25 mouse cellular contexts compared by ENCODE assay signal in genomic region chr14:39014126-39014525, GRCm38 (mm10).
DNase-seq lines count a peak whose midpoint lies in the region; ATAC-seq and TF ChIP-seq lines count a peak whose summit lies in the region.
"Had no signal": no experiment of that assay in that cellular context is flagged by ENCODE, and none has a peak within 500 bp of the region (broad histone marks: within the 10 kb centered on the region; RNA-seq: fewer than 3 reads in every experiment).

No protein-coding gene starts in this region.

- no peaks in the 10 kb centered on the region for H3K27me3 ChIP-seq in midbrain, postnatal 0 days (ENCODE audit: insufficient read depth, low read length)
- H3K27me3 ChIP-seq in midbrain, embryonic 13.5 days: no peaks in the 10 kb centered on the region
- H3K27me3 ChIP-seq: embryonic facial prominence, embryonic 12.5 days; embryonic facial prominence, embryonic 15.5 days; forebrain, embryonic 12.5 days; Patski had no signal

- H3K4me3 ChIP-seq in midbrain, postnatal 0 days (ENCODE audit: low read depth, low read length): no peak overlapping the region
- H3K4me3 ChIP-seq in midbrain, embryonic 13.5 days (replicated peaks): no peak overlapping the region
- H3K4me3 ChIP-seq: embryonic facial prominence, embryonic 12.5 days; embryonic facial prominence, embryonic 15.5 days; erythroblast, embryonic 14.5 days; forebrain, embryonic 10.5 days; forebrain, embryonic 12.5 days had no signal

- H3K27ac ChIP-seq in midbrain, postnatal 0 days (ENCODE audit: low read depth, low read length): no peak overlapping the region
- no peak overlapping the region for H3K27ac ChIP-seq in midbrain, embryonic 13.5 days
- H3K27ac ChIP-seq: embryonic facial prominence, embryonic 12.5 days; embryonic facial prominence, embryonic 15.5 days; forebrain, embryonic 10.5 days; forebrain, embryonic 12.5 days had no signal

- no peak for TF ChIP-seq CTCF in midbrain, postnatal 0 days (IDR thresholded peaks at IDR 0.05)
- no peak for TF ChIP-seq CTCF in brain, embryonic 14.5 days (IDR thresholded peaks at IDR 0.05; ENCODE audit: borderline replicate concordance, extremely low read depth, insufficient read depth, insufficient read length)

- no peak overlapping the region for H3K9ac ChIP-seq in midbrain, postnatal 0 days (replicated peaks; ENCODE audit: low read length, poor library complexity, severe bottlenecking)
- no peak overlapping the region for H3K9ac ChIP-seq in midbrain, embryonic 13.5 days (replicated peaks)
- H3K9ac ChIP-seq: embryonic facial prominence, embryonic 12.5 days; embryonic facial prominence, embryonic 15.5 days; forebrain, embryonic 12.5 days had no signal

- no peak for TF ChIP-seq POLR2A in brain, embryonic 14.5 days (IDR thresholded peaks at IDR 0.05; ENCODE audit: borderline replicate concordance, extremely low read depth, insufficient read depth, insufficient read length, poor library complexity, severe bottlenecking)

- no peak for ATAC-seq in midbrain, postnatal 0 days (ENCODE audit: low FRiP score)
- no peak for ATAC-seq in midbrain, embryonic 13.5 days
- ATAC-seq: activated CD4-positive, CD25-positive, alpha-beta regulatory T cell, adult 4 months; forebrain, embryonic 14.5 days; forebrain, embryonic 16.5 days; Patski had no signal

- H3K36me3 ChIP-seq in midbrain, postnatal 0 days (ENCODE audit: insufficient read depth, low read length): no peaks in the 10 kb centered on the region
- no peaks in the 10 kb centered on the region for H3K36me3 ChIP-seq in midbrain, embryonic 13.5 days
- H3K36me3 ChIP-seq: embryonic facial prominence, embryonic 12.5 days; embryonic facial prominence, embryonic 15.5 days; forebrain, embryonic 10.5 days; forebrain, embryonic 12.5 days had no signal

- no peak overlapping the region for H3K4me2 ChIP-seq in midbrain, postnatal 0 days (ENCODE audit: low read depth, low read length, poor library complexity, severe bottlenecking)
- H3K4me2 ChIP-seq in midbrain, embryonic 13.5 days (replicated peaks): no peak overlapping the region
- H3K4me2 ChIP-seq: embryonic facial prominence, embryonic 12.5 days; embryonic facial prominence, embryonic 15.5 days; forebrain, embryonic 12.5 days had no signal

- DNase-seq in midbrain, postnatal 0 days (ENCODE audit: low spot score): peak; percentile 2
- peak; percentile 27 for DNase-seq in brain, embryonic 14.5 days (ENCODE audit: low read depth)
- peak; percentile 55 for DNase-seq in retina, postnatal 1 day
- DNase-seq in urinary bladder, postnatal 4 days (ENCODE audit: low spot score in 2 of 2): no peak
- no peak for DNase-seq in layer of hippocampus, postnatal 10 days (ENCODE audit: low spot score in 2 of 2)
- DNase-seq: adrenal gland, adult 8-10 months; adrenal gland, postnatal 14 days; adrenal gland, postnatal 36 days; cerebellum, adult 11 months; cerebellum, adult 18-20 months; cerebellum, adult 8-10 months; cerebellum, adult 9-11 months; cerebellum, postnatal 14 days; cerebellum, postnatal 36 days; embryo, embryonic 11 days had no signal

- no peaks in the 10 kb centered on the region for H3K9me3 ChIP-seq in midbrain, postnatal 0 days (ENCODE audit: low read length)
- H3K9me3 ChIP-seq in midbrain, embryonic 13.5 days: no peaks in the 10 kb centered on the region
- H3K9me3 ChIP-seq: embryonic facial prominence, embryonic 12.5 days; embryonic facial prominence, embryonic 15.5 days; forebrain, embryonic 10.5 days; forebrain, embryonic 12.5 days had no signal

- H3K4me1 ChIP-seq in midbrain, postnatal 0 days (ENCODE audit: insufficient read depth, low read length): no peaks in the 10 kb centered on the region
- H3K4me1 ChIP-seq in midbrain, embryonic 13.5 days (replicated peaks): no peaks in the 10 kb centered on the region
- H3K4me1 ChIP-seq: embryonic facial prominence, embryonic 12.5 days; embryonic facial prominence, embryonic 15.5 days; forebrain, embryonic 10.5 days; forebrain, embryonic 12.5 days had no signal

Comparison
In these comparisons a context has a peak if more than half of its experiments do, and no peak if none do; other contexts are left out.
1. DNase-seq: peak in midbrain, postnatal 0 days (single experiment), brain, embryonic 14.5 days (single experiment) and retina, postnatal 1 day (single experiment); none in urinary bladder, postnatal 4 days (0 of 2) and layer of hippocampus, postnatal 10 days (0 of 2).